Mouse (Mus musculus): ENCODE results near the gene Borcs5. TPM values are rescaled to one million over a fixed set of nuclear protein-coding genes. Genes with fewer than 3 reads are reported as not detected.

Gene Borcs5
- polyA plus RNA-seq, 1 experiment from 2014 or later, result 18.4 TPM

GRCm38 (mm10) chr6:134701211-134701602, 61.9 kb downstream of the Borcs5 start:
- peak; percentile 27; the same call in 1 of the 2 replicates for ATAC-seq
- Histone ChIP-seq H3K27ac (ENCODE audit: low read length) (peak overlapping the region; percentile 86), H3K4me2 (replicated peaks; ENCODE audit: low read depth, low read length) (no peak overlapping the region), H3K4me3 (ENCODE audit: low read depth, low read length) (no peak overlapping the region), H3K4me1 (ENCODE audit: insufficient read depth, low read depth, low read length) (peaks cover 5% of the 10 kb centered on the region; the same call in 1 of the 2 replicates), H3K9me3 (ENCODE audit: low read length) (no peaks in the 10 kb centered on the region), H3K9ac (replicated peaks; ENCODE audit: low read depth) (no peak overlapping the region), H3K27me3 (replicated peaks; ENCODE audit: insufficient read depth, low read length) (no peaks in the 10 kb centered on the region), H3K36me3 (ENCODE audit: insufficient read depth, low read length) (no peaks in the 10 kb centered on the region)
- WGBS, result 60% methylated on average over 6 of the region's 6 CpGs
- TF ChIP-seq EP300 (IDR thresholded peaks at IDR 0.05) (no peak), CTCF (IDR thresholded peaks at IDR 0.05) (no peak)
- no peak for DNase-seq (ENCODE audit: low spot score)

- no peak for TF ChIP-seq EP300 (IDR thresholded peaks at IDR 0.05)
- TF ChIP-seq CTCF (IDR thresholded peaks at IDR 0.05), result no peak
- Histone ChIP-seq H3K27me3 (replicated peaks; ENCODE audit: insufficient read depth, low read length) (no peaks in the 10 kb centered on the region), H3K9me3 (ENCODE audit: low read length) (no peaks in the 10 kb centered on the region), H3K9ac (replicated peaks; ENCODE audit: low read depth) (no peak overlapping the region), H3K27ac (ENCODE audit: low read length) (peak overlapping the region; percentile 32; the same call in 1 of the 2 replicates), H3K4me3 (ENCODE audit: low read depth, low read length) (no peak overlapping the region), H3K36me3 (ENCODE audit: insufficient read depth, low read length) (no peaks in the 10 kb centered on the region), H3K4me1 (ENCODE audit: insufficient read depth, low read depth, low read length) (peaks cover 5% of the 10 kb centered on the region; the same call in 1 of the 2 replicates), H3K4me2 (replicated peaks; ENCODE audit: low read depth, low read length) (no peak overlapping the region)
- DNase-seq (ENCODE audit: low spot score) (no peak), ATAC-seq (no peak)
- 95% methylated on average over 7 of the region's 7 CpGs for WGBS
Measured at GRCm38 (mm10) chr6:134702184-134702583, 62.9 kb downstream of the Borcs5 start.

GRCm38 (mm10) chr6:134703053-134703690, 63.9 kb downstream of the Borcs5 start:
- Histone ChIP-seq H3K4me2 (replicated peaks; ENCODE audit: low read depth, low read length) (no peak overlapping the region), H3K27me3 (replicated peaks; ENCODE audit: insufficient read depth, low read length) (no peaks in the 10 kb centered on the region), H3K9ac (replicated peaks; ENCODE audit: low read depth) (no peak overlapping the region), H3K4me1 (ENCODE audit: insufficient read depth, low read depth, low read length) (peaks cover 5% of the 10 kb centered on the region; the same call in 1 of the 2 replicates), H3K27ac (ENCODE audit: low read length) (peak overlapping the region; percentile 38; the same call in 1 of the 2 replicates), H3K9me3 (ENCODE audit: low read length) (no peaks in the 10 kb centered on the region), H3K4me3 (ENCODE audit: low read depth, low read length) (no peak overlapping the region), H3K36me3 (ENCODE audit: insufficient read depth, low read length) (no peaks in the 10 kb centered on the region)
- ATAC-seq, result peak; percentile 16; the same call in 1 of the 2 replicates
- WGBS, result 75% methylated on average over 4 of the region's 4 CpGs
- DNase-seq (ENCODE audit: low spot score), result peak; percentile 57
- TF ChIP-seq CTCF (IDR thresholded peaks at IDR 0.05), result no peak
- peak; percentile 41; the same call in 1 of the 2 replicates for TF ChIP-seq EP300 (IDR thresholded peaks at IDR 0.05)

- no peak overlapping the region for H3K27ac ChIP-seq (ENCODE audit: low read length)
- no peak for TF ChIP-seq EP300 (IDR thresholded peaks at IDR 0.05)
- TF ChIP-seq CTCF (IDR thresholded peaks at IDR 0.05), result no peak
- no peak for DNase-seq (ENCODE audit: low spot score)
- ATAC-seq, result no peak
- no peaks in the 10 kb centered on the region for H3K27me3 ChIP-seq (replicated peaks; ENCODE audit: insufficient read depth, low read length)
- no peak overlapping the region for H3K4me3 ChIP-seq (ENCODE audit: low read depth, low read length)
- H3K4me1 ChIP-seq (ENCODE audit: insufficient read depth, low read depth, low read length), result no peaks in the 10 kb centered on the region
- 78% methylated on average over 4 of the region's 4 CpGs for WGBS
- no peak overlapping the region for H3K4me2 ChIP-seq (replicated peaks; ENCODE audit: low read depth, low read length)
- no peaks in the 10 kb centered on the region for H3K36me3 ChIP-seq (ENCODE audit: insufficient read depth, low read length)
- H3K9ac ChIP-seq (replicated peaks; ENCODE audit: low read depth), result no peak overlapping the region
- H3K9me3 ChIP-seq (ENCODE audit: low read length), result no peaks in the 10 kb centered on the region
Measured at GRCm38 (mm10) chr6:134706467-134706866, 67.2 kb downstream of the Borcs5 start.

- Histone ChIP-seq H3K4me1 (ENCODE audit: insufficient read depth, low read depth, low read length) (no peaks in the 10 kb centered on the region), H3K4me2 (replicated peaks; ENCODE audit: low read depth, low read length) (no peak overlapping the region), H3K4me3 (ENCODE audit: low read depth, low read length) (no peak overlapping the region), H3K36me3 (ENCODE audit: insufficient read depth, low read length) (no peaks in the 10 kb centered on the region; the same call in 1 of the 2 replicates), H3K27me3 (replicated peaks; ENCODE audit: insufficient read depth, low read length) (no peaks in the 10 kb centered on the region), H3K9ac (replicated peaks; ENCODE audit: low read depth) (no peak overlapping the region), H3K27ac (ENCODE audit: low read length) (no peak overlapping the region), H3K9me3 (ENCODE audit: low read length) (no peaks in the 10 kb centered on the region)
- 81% methylated on average over 15 of the region's 15 CpGs for WGBS
- ATAC-seq (no peak), DNase-seq (ENCODE audit: low spot score) (no peak)
- TF ChIP-seq EP300 (IDR thresholded peaks at IDR 0.05) (no peak), CTCF (IDR thresholded peaks at IDR 0.05) (no peak)
Measured at GRCm38 (mm10) chr6:134710020-134710419, 70.7 kb downstream of the Borcs5 start.

- no peaks in the 10 kb centered on the region for H3K9me3 ChIP-seq (ENCODE audit: low read length)
- no peak for DNase-seq (ENCODE audit: low spot score)
- ATAC-seq, result no peak
- no peaks in the 10 kb centered on the region for H3K27me3 ChIP-seq (replicated peaks; ENCODE audit: insufficient read depth, low read length)
- no peak overlapping the region for H3K4me3 ChIP-seq (ENCODE audit: low read depth, low read length)
- H3K4me2 ChIP-seq (replicated peaks; ENCODE audit: low read depth, low read length), result no peak overlapping the region
- H3K9ac ChIP-seq (replicated peaks; ENCODE audit: low read depth), result no peak overlapping the region
- H3K27ac ChIP-seq (ENCODE audit: low read length), result no peak overlapping the region
- TF ChIP-seq EP300 (IDR thresholded peaks at IDR 0.05), result no peak
- no peaks in the 10 kb centered on the region for H3K4me1 ChIP-seq (ENCODE audit: insufficient read depth, low read depth, low read length)
- peaks cover 6% of the 10 kb centered on the region; the same call in 1 of the 2 replicates for H3K36me3 ChIP-seq (ENCODE audit: insufficient read depth, low read length)
- WGBS, result 37% methylated on average over 3 of the region's 3 CpGs
Measured at GRCm38 (mm10) chr6:134713321-134713720, 74.0 kb downstream of the Borcs5 start.

Measured in lung, postnatal 0 days (tissue).